Mouse (Mus musculus): ENCODE measurements around the gene Dhx33. TPM values are rescaled to one million over a fixed set of nuclear protein-coding genes. Genes with fewer than 3 reads are reported as not detected.

The Dhx33 gene
- polyA plus RNA-seq, 1 experiment from 2014 or later = 9.2 TPM

Other genes with a start within 250 kb of the Dhx33 start
- gene Zfp3, start 240.2 kb downstream of the Dhx33 start, polyA plus RNA-seq (2018) = 3.6 to 4.3 TPM (median 3.6 TPM) in 3 replicates
- gene Scimp, start 191.9 kb downstream of the Dhx33 start, polyA plus RNA-seq (2018) = 1.2 to 5.3 TPM (median 2.4 TPM) in 3 replicates
- gene Rabep1, start 159.7 kb downstream of the Dhx33 start, polyA plus RNA-seq (2018) = 27.9 to 38.0 TPM (median 32.0 TPM) in 3 replicates
- gene Nup88, start 34.5 kb downstream of the Dhx33 start, polyA plus RNA-seq (2018) = 50.2 to 90.1 TPM (median 51.7 TPM) in 3 replicates
- 23.6 to 62.8 TPM (median 32.4 TPM) in 3 replicates for gene Rpain, start 34.2 kb downstream of the Dhx33 start, polyA plus RNA-seq (2018)
- 71.5 to 186 TPM (median 95.5 TPM) in 3 replicates for gene C1qbp, start 21.4 kb downstream of the Dhx33 start, polyA plus RNA-seq (2018)
- 24.4 to 31.1 TPM (median 27.7 TPM) in 3 replicates for gene Mis12, start 15.2 kb upstream of the Dhx33 start, polyA plus RNA-seq (2018)
- gene Derl2, start 15.4 kb upstream of the Dhx33 start, polyA plus RNA-seq (2018) = 66.1 to 80.1 TPM (median 76.8 TPM) in 3 replicates
- gene 6330403K07Rik, start 29.1 kb upstream of the Dhx33 start, polyA plus RNA-seq (2018) = not detected in 3 replicates
- gene Nlrp1a, start 140.3 kb upstream of the Dhx33 start, polyA plus RNA-seq (2018) = 1.5 to 2.5 TPM (median 2.0 TPM) in 3 replicates
- 9.1 to 16.2 TPM (median 9.4 TPM) in 3 replicates for gene Nlrp1b, start 226.3 kb upstream of the Dhx33 start, polyA plus RNA-seq (2018)

Measured in macrophage (primary cell).